Mouse (Mus musculus): ENCODE measurements around the gene 9230112D13Rik.

Gene 9230112D13Rik

DNA sequence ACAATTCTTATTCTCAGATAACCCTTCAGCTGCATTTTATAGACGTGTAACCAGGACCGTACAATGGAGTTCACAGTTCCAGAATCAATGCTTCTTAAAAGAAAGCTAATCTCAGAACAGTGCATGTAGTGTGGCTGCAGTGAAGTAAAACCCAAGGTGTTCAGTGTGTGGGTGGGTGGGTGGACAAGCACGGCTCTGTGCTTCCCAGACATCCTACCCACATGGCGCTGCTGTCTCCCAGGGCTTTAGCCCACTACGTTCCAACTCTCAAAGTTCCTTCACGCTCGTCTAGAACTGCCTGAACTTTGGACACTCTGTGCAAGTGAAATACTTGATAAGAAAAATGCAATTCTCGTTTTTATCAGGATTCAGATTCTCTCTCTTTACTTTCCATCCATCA is at the start of gene 9230112D13Rik:
Gene 9230112D13Rik (minus strand): TSS at position 101 of the 400 bp plus-strand sequence.
- no peak for DNase-seq (ENCODE audit: low read depth, low spot score)

DNA sequence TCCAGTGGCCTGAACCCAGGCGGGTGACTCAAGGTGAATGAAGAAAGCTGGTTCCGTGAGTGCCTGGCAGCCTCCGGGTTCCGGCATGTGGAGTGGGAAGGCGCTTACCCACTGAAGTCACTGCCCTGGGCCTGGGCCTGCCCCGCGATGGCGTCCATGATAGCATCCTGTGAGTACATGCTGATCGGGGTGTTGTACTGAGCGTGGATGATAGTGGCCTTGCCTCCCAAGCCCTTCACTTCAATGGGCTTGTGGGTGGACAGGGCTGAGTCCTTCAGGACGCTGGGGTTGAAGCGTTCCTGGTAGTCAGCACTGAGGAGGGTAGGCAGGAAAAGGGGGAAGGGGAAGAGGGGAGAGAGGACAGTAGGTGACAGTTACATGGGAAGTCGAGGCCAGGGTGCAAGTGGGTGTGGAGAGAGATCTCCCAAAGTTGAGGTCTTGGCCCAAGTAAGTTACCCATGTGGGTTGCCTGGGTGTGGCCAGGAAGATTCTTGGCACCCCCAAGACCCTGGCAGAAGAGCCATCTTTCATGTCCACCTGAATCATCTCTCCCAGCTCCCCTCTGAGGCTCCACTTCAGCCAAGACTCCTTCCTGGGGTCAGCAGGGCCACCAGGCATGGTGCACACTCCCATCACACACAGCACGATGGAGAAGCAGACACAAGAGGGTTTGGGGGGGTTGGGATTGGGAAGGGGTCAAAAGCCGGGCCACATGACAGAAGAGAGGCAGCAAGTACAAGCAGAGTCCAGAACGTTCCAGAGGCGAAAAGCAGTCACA is 49.2 kb upstream of the 9230112D13Rik start:
- DNase-seq (ENCODE audit: low read depth, low spot score), result no peak

DNA sequence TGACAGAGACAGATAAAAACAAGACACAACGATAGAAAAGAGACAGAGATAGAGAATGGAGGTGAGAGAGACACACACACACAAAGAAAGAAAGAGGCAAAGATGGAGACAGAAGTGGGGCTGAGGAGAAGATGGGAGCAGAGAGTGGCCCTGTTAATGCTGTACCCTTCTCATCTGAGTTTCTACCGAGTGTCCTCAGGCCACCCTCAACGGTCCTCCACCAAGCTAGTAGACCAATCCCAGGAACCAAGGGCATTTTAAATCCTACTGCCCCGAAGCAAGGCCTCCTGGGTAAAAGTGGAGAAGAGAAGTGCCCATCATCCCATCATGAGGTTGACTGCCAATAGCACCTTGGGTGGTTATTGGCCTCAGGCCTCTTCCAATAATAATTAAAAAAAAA is 48.3 kb upstream of the 9230112D13Rik start:
- DNase-seq (ENCODE audit: low read depth, low spot score), result no peak

DNA sequence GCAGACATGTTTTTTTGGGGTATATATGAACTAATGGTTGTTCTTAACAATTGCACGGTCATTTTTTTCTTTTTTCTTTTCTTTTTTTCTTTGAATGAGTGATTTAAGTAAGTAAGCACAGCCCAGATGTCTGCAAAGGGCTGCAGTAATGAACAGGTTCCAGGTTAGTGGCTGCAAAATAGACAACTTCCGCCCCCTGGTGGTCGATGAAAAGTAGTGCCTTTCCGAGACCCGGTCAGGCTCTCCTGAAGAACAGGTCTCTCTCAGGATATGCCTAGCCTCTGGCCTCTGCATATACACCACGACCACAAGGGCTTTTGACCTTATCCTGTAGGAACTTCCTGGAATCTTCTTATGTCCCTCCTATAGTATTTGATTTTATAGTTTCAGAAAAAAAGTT is 47.7 kb upstream of the 9230112D13Rik start:
- peak; percentile 77 for DNase-seq (ENCODE audit: low read depth, low spot score)

DNA sequence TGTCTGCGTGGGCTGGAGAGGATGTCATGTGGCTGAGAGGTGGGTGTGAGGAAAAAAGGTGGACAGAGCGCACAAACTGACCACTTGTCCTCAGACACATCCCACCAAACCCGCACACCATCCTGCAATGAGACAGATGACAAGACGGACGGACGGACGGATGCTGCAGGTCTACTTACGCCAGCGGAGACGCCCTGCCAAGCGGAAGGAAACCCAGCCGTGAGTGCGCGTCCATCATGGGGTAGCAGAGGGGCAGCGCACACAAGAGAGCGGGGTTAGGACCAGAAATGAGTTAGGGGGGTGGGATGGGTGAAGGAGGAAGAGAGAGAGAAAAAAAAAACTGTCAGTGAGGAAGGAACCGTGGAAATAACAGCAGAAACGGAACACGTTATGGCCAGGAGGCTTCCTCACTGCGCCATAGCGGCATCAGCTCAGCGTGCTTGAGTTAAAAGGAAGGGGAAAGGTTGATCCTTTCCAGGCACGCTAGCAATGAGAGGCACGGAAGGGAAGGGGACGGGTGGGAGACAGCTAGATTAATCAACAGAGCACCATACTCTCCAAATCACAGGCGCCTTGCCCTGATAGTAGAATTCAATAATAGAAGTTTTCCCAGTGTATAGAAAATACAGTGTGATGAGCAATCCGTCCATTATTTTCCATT is 47.1 kb upstream of the 9230112D13Rik start:
- no peak for DNase-seq (ENCODE audit: low read depth, low spot score)

DNA sequence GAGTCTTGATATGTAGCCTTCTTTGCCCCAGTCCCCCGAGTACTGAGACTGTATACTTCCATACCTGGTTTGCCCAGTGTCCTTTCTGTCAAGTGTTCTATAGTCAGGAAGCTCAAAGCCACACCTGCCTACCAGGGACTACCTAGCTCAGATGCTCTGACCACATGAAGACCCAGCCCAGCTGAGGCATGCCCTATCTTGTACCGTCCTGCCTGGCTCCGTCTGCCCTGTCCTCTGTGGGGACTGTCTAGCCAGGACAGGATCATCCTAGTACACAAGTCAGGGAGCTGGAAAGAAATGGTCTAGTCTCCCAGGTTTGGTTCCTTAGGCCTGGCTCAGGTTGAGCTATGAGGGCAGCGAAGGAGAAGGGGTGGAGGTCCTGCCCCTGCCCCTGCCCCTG is 46.0 kb upstream of the 9230112D13Rik start:
- no peak for DNase-seq (ENCODE audit: low read depth, low spot score)

DNA sequence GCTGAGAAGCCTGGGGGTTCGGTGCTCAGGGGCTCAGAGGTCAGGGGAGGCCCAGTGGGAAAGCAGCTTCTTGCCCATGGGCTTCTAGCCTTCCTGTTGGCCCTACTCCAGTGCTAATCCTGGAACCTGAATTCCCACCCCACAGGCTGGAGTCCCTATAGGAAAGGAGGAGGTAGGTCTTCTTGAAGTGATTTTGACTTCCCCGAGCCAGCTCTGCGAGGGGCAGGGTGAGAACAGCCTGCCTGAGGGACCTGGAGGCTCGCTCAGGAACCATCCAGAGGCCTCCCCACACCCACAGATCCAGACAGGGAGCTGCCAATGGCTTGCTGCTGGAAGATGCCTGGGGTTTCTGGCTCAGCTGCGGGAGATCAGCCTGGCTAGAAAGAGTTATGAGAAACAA is 45.1 kb upstream of the 9230112D13Rik start:
- no peak for DNase-seq (ENCODE audit: low read depth, low spot score)

DNA sequence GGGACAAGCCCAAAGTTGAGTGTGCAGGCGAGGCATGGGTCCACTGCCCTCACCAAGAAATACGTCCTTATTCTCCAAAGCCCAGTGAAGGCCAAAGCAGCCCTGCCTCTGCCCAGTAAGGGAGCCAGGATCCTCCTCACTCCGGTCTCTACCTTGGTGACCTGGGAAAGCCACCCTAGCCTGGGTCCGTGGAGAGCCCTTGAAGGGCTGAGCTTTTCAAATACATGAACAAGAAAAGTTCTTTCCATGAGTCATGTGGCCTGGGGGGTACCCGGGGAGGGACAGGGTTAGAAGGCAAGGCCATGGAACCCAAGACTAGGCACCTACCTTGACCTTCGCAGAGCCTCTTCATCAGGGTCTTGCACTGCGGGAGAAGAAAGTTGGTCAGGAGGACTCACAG is 43.9 kb upstream of the 9230112D13Rik start:
- no peak for DNase-seq (ENCODE audit: low read depth, low spot score)

DNA sequence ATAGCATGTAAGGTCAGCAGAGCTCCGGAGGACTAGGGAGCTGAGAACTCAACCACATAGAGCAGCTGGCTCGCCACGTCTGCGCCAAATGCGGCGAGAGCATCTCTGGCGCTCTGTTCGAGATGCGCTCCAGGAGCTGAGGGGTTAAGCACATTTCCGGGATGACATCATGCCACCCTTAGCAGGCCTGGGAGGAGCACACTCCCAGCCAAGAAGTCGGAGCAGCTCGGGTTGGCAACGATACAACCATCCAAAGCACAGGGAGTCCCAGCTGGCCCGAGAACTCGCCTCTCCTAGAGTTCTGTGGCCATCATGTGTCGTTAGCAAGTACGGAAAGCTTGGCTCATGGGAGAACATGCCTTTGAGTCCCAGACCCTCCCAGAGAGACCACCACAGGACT is 43.1 kb upstream of the 9230112D13Rik start:
- peak; percentile 90 for DNase-seq (ENCODE audit: low read depth, low spot score)

DNA sequence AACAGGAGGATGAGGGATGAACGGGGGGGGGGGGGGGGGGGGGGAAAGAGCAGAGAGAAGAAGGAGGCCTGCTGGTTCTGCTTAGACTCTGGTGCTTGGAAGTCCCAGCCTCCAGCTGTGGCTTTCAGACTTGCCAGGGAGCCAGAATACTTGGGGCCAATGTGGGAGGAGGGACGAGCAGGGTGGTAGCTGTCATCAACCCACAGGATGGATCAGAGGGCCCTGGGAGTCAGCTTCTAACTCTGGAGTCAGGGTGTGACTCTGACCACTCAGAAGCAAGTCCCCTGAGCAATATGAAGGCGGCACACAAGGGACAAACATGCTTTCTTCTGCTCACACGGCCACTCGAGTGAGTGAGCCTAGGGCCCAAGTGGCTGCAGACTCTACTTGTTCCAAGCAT is 42.0 kb upstream of the 9230112D13Rik start:
- DNase-seq (ENCODE audit: low read depth, low spot score), result peak; percentile 68

DNA sequence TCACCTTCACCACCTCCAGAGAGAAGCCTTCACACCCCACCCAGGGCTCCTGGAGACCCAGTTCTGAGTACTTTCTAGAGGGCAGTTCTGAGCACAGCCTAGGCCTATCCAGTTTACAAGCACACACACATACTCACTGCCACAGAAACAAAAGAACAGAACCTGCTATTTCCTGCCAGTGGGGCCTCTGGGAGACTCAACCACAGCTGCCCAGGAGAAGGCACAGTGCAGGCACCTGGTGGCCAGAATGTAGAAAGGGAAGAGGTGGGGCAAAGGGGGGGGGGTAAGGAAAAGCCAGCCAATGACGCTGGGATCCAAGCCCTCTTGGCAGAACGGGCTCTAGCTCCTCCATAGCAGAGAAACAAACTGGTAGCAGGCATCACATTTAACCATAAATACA is 39.8 kb upstream of the 9230112D13Rik start:
- no peak for DNase-seq (ENCODE audit: low read depth, low spot score)

DNA sequence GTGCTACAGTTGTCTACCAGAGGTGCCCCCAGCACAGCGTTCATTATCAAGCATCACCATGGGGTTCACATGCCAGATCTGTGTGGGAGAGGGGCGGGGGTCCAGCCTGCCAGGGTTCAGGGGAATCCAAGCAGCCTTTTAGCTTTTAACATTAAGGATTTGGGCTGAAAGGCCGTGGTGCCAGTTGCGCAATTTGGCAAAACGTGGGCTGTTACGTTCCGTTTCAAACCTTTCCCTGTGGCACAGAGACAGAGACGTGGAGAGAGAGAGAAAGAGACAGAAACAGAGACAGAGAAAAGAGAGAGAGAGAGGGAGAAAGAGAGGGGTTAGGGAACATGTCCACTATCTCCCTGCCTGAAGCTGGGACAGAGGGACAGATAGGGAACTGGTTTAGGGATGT is 39.0 kb upstream of the 9230112D13Rik start:
- no peak for DNase-seq (ENCODE audit: low read depth, low spot score)

DNA sequence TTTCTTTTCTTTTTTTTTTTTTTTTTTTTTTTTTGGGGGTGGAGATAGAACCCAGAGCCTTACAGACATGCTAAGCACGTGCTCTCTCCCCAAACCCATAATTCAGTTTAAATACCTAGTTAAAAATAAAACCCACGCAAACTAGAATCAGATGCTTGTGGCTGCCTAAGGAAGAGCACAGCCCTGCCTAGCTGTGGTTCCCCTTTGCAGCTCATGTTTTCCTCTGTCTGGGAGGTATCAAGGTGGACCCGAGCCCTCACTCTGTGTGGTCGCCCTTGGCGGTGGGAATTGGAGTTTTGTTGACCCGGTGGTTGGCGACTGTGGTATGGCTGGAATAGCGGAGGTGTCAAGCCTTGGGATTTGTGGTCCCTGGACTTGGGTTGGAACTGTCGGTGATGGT is 36.3 kb upstream of the 9230112D13Rik start:
- DNase-seq (ENCODE audit: low read depth, low spot score), result no peak

DNA sequence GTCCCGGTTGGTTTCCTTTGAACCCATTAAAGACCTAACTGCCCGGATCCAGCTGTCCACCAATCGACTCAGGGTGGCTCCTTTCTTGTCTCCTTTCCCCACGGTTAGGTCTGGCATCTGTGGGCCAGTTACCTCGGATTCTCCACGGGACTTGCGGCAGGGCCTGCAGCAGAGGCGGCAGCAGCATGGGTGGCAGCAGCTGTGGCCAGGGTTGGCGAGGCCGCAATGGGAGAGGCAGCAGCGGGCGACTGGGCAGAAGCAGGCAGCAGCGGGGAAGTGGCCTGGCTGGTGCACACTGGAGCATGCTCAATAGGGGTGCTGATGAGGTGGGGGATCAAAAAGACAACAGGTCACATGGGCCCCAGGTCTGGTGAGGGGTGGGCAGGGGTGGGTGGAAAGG is 32.6 kb upstream of the 9230112D13Rik start:
- DNase-seq (ENCODE audit: low read depth, low spot score), result no peak

DNA sequence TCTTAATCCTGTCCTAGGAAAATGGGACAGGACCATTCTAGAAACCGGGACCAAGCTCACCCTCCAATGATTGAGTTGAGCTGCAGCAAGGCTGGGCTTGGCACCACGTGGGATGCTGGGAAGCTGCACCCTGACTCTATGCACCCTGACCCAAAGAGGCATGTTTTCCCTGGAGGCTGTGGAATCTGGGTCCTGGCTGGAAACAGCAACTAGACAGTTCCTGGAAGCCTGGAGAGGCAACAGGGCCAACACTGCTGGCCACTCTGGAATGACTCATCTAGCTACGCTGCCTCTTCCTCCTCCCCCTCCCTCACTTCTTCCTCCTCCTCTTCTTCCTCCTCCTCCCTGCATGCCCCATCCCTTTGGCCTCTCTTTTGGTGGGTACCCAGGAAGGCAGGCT is 31.4 kb upstream of the 9230112D13Rik start:
- no peak for DNase-seq (ENCODE audit: low read depth, low spot score)

DNA sequence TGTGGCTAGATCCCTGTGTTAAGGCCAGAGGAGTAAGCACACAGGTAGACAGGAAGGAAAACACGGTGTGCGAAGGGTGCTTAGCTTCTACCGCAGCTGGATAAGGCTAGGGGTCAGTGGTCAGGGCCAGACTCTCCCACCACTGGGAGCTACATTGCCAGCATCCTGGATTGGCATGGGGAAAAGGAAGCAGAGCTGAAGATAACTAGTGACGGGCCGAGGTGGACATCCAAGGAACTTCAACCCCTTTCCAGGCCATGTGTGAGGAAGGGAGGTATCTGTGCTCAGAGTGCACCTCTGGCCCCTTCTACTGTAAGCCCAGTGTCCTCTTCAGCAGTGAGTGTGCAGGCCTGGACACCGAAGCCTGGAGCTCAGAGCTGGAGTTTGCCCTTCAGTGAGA is 30.9 kb upstream of the 9230112D13Rik start:
- no peak for DNase-seq (ENCODE audit: low read depth, low spot score)

DNA sequence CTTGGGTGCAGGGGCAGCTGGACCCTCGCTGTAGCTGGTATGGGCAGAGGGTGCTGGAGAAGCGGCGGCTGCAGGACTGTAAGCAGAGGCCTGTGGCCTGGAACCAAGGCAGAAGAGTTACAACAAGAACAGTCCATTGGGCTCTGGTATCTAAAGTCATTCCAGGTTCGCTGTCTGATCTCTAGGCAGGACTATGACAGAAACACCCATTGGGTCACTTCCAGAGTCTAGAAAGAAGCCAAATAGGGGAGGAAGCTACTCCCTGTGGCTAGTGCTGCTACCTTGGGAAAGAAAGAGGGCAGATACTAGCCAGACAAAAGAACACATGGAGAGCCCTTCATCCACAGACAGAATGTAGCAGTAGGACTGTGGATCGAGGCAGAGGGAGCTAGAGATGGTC is 29.6 kb upstream of the 9230112D13Rik start:
- DNase-seq (ENCODE audit: low read depth, low spot score), result no peak

DNA sequence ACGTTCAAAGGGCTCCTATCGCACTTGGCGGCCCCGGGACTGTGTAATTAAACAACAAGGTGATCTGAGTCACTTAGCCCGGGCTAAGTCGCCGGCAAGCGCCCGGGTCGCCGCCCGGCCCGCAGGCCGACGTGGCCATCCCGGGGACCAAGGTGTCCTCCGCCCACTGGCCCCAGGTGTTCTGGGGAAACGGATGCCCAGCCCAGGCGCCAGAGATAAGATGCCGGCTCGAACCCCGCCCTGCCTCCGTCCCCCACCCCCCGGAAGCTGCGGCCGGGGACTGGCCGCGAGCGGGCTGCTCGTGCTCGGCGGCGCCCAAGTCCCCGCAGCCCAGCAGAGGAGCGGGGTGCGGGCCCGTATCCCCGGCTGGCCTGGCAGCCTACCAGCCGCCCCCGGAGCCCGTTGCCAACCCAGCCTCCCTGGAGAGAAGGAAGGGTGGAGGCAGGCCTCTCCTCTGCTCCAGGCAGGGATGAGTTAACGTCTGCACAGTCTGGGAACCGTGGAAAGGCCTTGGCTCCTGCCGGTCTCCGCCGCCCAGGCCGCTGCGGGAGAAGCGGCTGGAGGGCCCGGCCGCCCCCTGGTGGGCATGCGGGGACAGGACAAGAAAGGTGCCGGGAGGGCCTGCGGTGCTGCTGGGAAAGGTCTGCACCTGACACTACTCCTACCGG is 26.5 kb upstream of the 9230112D13Rik start:
- DNase-seq (ENCODE audit: low read depth, low spot score), result peak; percentile 88

DNA sequence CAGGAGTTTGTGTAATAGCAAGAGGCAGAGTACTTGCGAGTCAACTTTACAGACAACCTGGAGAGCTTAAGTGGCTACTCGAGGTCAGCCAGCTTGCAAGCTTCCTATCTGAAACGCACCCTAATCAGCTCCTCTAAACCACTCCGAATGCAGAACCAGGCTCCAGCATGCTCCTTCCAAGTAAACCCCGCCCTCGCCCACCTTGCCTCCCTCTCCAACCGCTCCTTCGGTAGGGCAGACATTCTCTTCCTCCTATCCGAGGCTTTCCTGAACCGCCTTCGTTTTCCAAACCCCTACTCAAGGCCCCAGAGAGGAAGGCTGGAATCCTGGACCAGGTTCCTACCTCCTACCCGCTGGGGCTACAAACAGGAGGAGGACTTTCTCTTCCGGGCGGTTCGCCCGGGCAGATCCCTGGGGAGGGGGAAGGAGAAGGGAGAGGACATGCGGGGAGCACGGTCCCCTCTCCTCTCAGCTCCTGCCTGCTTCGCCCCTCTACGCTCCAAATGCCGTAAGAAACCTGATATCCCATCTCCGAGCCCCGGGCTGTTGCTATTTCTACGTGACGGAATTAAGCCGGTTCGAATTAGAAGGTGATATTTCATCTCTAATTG is 25.9 kb upstream of the 9230112D13Rik start:
- peak; percentile 91 for DNase-seq (ENCODE audit: low read depth, low spot score)

DNA sequence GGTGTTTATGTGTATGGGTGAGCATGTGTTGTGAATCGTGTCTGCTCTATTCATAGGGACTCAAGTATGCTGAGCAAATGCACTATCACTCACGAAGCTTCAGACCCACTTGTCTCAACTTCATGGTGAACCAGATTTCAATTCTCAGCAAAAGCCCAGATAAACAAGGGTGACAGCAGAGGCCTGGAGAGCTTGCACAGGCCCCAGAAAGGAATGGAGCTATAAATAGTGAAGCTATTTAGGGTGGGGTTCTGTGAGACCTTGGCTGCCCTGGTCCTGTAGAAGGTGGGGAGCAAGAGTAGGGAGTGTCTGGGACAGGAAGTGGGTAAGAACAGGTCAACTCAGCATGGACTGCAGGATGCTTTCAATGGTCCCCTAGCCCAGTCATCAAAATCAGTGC is 21.9 kb upstream of the 9230112D13Rik start:
- peak; percentile 75 for DNase-seq (ENCODE audit: low read depth, low spot score)

DNA sequence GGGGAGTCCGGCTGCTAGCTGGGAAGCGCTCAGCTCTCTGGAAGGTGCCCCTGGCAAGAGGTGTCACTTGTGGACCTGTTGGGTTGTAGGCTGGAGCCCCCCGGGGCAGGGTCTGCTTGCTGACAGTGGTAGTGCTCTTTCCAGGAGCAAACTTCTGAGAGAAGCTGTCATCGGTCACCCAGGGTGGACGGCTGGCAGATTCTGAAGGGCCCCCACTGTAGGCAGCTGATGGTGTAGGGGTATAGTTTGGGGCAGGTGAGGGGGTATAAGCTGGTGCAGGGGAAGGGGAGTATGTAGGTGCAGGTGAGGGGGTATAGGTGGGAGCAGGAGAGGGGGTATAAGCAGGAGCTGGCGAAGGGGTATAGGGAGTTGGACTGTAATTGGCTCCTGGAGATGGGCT is 21.4 kb upstream of the 9230112D13Rik start:
- no peak for DNase-seq (ENCODE audit: low read depth, low spot score)

DNA sequence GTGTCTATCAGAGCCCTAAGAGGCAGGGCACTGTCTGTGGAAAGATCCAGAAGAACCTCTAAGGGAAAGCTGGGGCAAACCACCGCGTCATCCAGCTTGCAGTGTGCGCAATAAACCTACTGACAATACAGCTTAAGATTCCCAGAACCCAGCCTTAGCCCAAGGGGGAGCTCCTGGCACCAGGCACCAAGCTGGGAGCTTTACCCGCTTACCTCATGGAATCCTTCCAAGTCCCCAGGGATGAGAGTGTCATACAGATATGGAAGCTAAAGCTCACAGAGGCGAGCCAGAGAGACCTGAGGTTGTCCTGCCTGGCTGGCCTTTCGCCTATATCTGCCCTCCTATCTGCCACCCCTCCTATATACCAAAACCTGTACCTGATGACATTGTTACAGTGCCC is 21.0 kb upstream of the 9230112D13Rik start:
- DNase-seq (ENCODE audit: low read depth, low spot score), result peak; percentile 66

All from skeletal muscle tissue, adult 2 months (tissue).